Mouse (Mus musculus): Measurements from ENCODE around the gene Gbp7.

DNA sequence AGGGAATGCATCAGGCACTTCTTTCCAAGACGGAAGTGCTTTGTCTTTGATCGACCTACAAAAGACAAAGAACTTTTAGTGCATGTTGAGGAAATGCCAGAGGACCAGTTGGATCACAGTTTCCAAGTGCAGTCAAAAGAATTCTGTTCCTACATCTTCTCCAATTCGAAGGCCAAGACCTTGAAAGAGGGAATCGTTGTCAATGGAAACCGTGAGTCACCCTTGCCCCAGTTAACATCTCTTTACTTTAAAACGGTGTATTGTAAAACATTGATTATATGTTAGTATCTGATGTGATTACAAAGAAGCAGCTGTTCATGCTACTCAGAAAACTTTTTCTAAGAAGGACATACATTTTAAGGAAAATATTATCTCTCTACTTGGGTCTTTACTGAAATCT, 11.2 kb downstream of the Gbp7 start:
- no peak for TF ChIP-seq CTCF (IDR thresholded peaks at IDR 0.05; ENCODE audit: borderline replicate concordance, extremely low read depth, insufficient read depth, insufficient read length)
- no peak for TF ChIP-seq POLR2A (IDR thresholded peaks at IDR 0.05; ENCODE audit: borderline replicate concordance, extremely low read depth, insufficient read depth, insufficient read length, poor library complexity, severe bottlenecking)
